Mouse (Mus musculus) WW6 (cell line): ENCODE measurements around the gene Scg3.
"Not testable (repeated sequence)": the region's sequence is repeated elsewhere in the genome, so short reads cannot be mapped to it uniquely, and the experiment has no call there.

Experiments used
- DNase-seq: peaks from one replicate; pipeline ENCODE4 v3.0.0-alpha.2; 2013; ENCODE audit warnings: low read depth, low spot score

The Scg3 gene

GRCm38 (mm10) chr9:75625556-75626307 is 58.1 kb downstream of the Scg3 start, which contains the start of gene Lysmd2:
Lysmd2 (plus strand) TSS chr9:75625741.
- DNase-seq: peak; percentile 26

- DNase-seq: peak; percentile 20
Observed at GRCm38 (mm10) chr9:75624983-75625555, 58.8 kb downstream of the Scg3 start.

- DNase-seq: no peak
Observed at GRCm38 (mm10) chr9:75621428-75621827, 62.4 kb downstream of the Scg3 start.

GRCm38 (mm10) chr9:75619761-75620160 is 64.1 kb downstream of the Scg3 start:
- DNase-seq: not testable (repeated sequence)

- no peak for DNase-seq
Observed at GRCm38 (mm10) chr9:75618836-75619400, 64.9 kb downstream of the Scg3 start.

- DNase-seq: no peak
Observed at GRCm38 (mm10) chr9:75616560-75616959, 67.3 kb downstream of the Scg3 start.

GRCm38 (mm10) chr9:75610571-75611493 is 73.0 kb downstream of the Scg3 start, which contains the start of gene Tmod2:
Tmod2 (minus strand) TSS chr9:75611325.
- DNase-seq: peak; percentile 57

GRCm38 (mm10) chr9:75609965-75610364 is 73.9 kb downstream of the Scg3 start:
- no peak for DNase-seq

GRCm38 (mm10) chr9:75609505-75609904 is 74.4 kb downstream of the Scg3 start:
- DNase-seq: no peak

GRCm38 (mm10) chr9:75607496-75607895 is 76.4 kb downstream of the Scg3 start:
- no peak for DNase-seq

- no peak for DNase-seq
Observed at GRCm38 (mm10) chr9:75601510-75601909, 82.3 kb downstream of the Scg3 start.

- no peak for DNase-seq
Observed at GRCm38 (mm10) chr9:75600166-75600934, 83.5 kb downstream of the Scg3 start.

GRCm38 (mm10) chr9:75599191-75599841 is 84.5 kb downstream of the Scg3 start:
- no peak for DNase-seq

- DNase-seq: no peak
Observed at GRCm38 (mm10) chr9:75597596-75597995, 86.3 kb downstream of the Scg3 start.

- DNase-seq: no peak
Observed at GRCm38 (mm10) chr9:75597036-75597435, 86.8 kb downstream of the Scg3 start.

GRCm38 (mm10) chr9:75593481-75593880 is 90.4 kb downstream of the Scg3 start:
- no peak for DNase-seq
